Mouse (Mus musculus): ENCODE results near the gene Col6a4. TPM values are rescaled to one million over a fixed set of nuclear protein-coding genes. Genes with fewer than 3 reads are reported as not detected.

Gene Col6a4
- polyA plus RNA-seq, 1 experiment from 2014 or later: 0.86 TPM

DNA sequence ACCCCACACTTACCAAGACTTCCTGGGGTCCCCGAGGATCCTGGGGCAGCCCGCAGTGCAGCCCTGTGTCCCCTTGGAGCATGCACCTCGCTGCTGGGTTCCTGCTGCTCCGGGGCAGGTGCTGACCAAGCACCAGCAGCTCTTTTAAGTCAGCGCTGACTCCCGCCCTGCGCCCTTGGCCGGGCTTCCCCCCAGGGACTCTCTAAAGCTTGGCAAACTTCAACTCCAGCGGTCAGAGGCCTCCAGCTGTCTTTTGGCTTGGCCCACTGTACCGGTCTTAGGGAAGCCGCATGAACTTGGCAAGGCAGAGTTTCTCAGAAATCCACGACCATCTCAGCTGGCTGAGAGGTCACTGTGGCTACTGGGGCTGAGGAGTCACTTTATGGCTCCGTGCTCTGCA, 136.1 kb downstream of the Col6a4 start, which contains the start of gene Col6a5:
Gene Col6a5, minus strand, starts transcription at position 111 of the 400 bp plus-strand sequence.
- H3K9me3 ChIP-seq (replicated peaks; ENCODE audit: low read length): no peaks in the 10 kb centered on the region
- no peak within 1 kb of the TSS for H3K27ac ChIP-seq
- H3K27me3 ChIP-seq (ENCODE audit: insufficient read depth, low read length): no peaks in the 10 kb centered on the region
- no peak for TF ChIP-seq CTCF (IDR thresholded peaks at IDR 0.05; ENCODE audit: low read depth)
- DNase-seq (ENCODE audit: low spot score) (peak; percentile 19), ATAC-seq (replicated peaks; ENCODE audit: low FRiP score, low read depth) (no peak)
- 6% methylated on average over 13 of the region's 13 CpGs for WGBS
- H3K4me2 ChIP-seq (ENCODE audit: low read length): no peak within 1 kb of the TSS
- no peaks in the 10 kb centered on the region for H3K4me1 ChIP-seq (replicated peaks; ENCODE audit: insufficient read depth, low read length)
- H3K4me3 ChIP-seq (replicated peaks; ENCODE audit: low read depth, low read length): no peak within 1 kb of the TSS
- no peak within 1 kb of the TSS for H3K9ac ChIP-seq (ENCODE audit: low read depth, low read length)
- H3K36me3 ChIP-seq (ENCODE audit: insufficient read depth, low read length): no peaks in the 10 kb centered on the region

- H3K4me1 ChIP-seq (replicated peaks; ENCODE audit: insufficient read depth, low read length): no peaks in the 10 kb centered on the region
- TF ChIP-seq CTCF (IDR thresholded peaks at IDR 0.05; ENCODE audit: low read depth): no peak
- WGBS: 59% methylated on average over 1 of the region's 1 CpGs
- no peaks in the 10 kb centered on the region for H3K36me3 ChIP-seq (ENCODE audit: insufficient read depth, low read length)
- H3K27me3 ChIP-seq (ENCODE audit: insufficient read depth, low read length): no peaks in the 10 kb centered on the region
- no peak for DNase-seq (ENCODE audit: low spot score)
- no peaks in the 10 kb centered on the region for H3K9me3 ChIP-seq (replicated peaks; ENCODE audit: low read length)
- no peak overlapping the region for H3K27ac ChIP-seq
- no peak overlapping the region for H3K4me2 ChIP-seq (ENCODE audit: low read length)
- H3K9ac ChIP-seq (ENCODE audit: low read depth, low read length): no peak overlapping the region
- ATAC-seq (replicated peaks; ENCODE audit: low FRiP score, low read depth): no peak
- no peak overlapping the region for H3K4me3 ChIP-seq (replicated peaks; ENCODE audit: low read depth, low read length)
Observed at GRCm38 (mm10) chr9:105959116-105959515, 137.5 kb downstream of the Col6a4 start.

GRCm38 (mm10) chr9:105949755-105950154, 146.8 kb downstream of the Col6a4 start:
- ATAC-seq (replicated peaks; ENCODE audit: low FRiP score, low read depth): no peak
- H3K4me2 ChIP-seq (ENCODE audit: low read length): no peak overlapping the region
- no peak overlapping the region for H3K9ac ChIP-seq (ENCODE audit: low read depth, low read length)
- 86% methylated on average over 1 of the region's 1 CpGs for WGBS
- H3K36me3 ChIP-seq (ENCODE audit: insufficient read depth, low read length): no peaks in the 10 kb centered on the region
- no peaks in the 10 kb centered on the region for H3K9me3 ChIP-seq (replicated peaks; ENCODE audit: low read length)
- no peak overlapping the region for H3K4me3 ChIP-seq (replicated peaks; ENCODE audit: low read depth, low read length)
- H3K27ac ChIP-seq: no peak overlapping the region
- DNase-seq (ENCODE audit: low spot score): no peak
- H3K4me1 ChIP-seq (replicated peaks; ENCODE audit: insufficient read depth, low read length): no peaks in the 10 kb centered on the region
- H3K27me3 ChIP-seq (ENCODE audit: insufficient read depth, low read length): no peaks in the 10 kb centered on the region
- no peak for TF ChIP-seq CTCF (IDR thresholded peaks at IDR 0.05; ENCODE audit: low read depth)

GRCm38 (mm10) chr9:105947577-105947976, 149.0 kb downstream of the Col6a4 start:
- Histone ChIP-seq H3K27me3 (ENCODE audit: insufficient read depth, low read length) (no peaks in the 10 kb centered on the region), H3K9ac (ENCODE audit: low read depth, low read length) (no peak overlapping the region), H3K4me1 (replicated peaks; ENCODE audit: insufficient read depth, low read length) (no peaks in the 10 kb centered on the region), H3K36me3 (ENCODE audit: insufficient read depth, low read length) (no peaks in the 10 kb centered on the region), H3K4me3 (replicated peaks; ENCODE audit: low read depth, low read length) (no peak overlapping the region), H3K9me3 (replicated peaks; ENCODE audit: low read length) (no peaks in the 10 kb centered on the region), H3K27ac (no peak overlapping the region), H3K4me2 (ENCODE audit: low read length) (no peak overlapping the region)
- 60% methylated on average over 3 of the region's 3 CpGs for WGBS
- no peak for TF ChIP-seq CTCF (IDR thresholded peaks at IDR 0.05; ENCODE audit: low read depth)
- no peak for ATAC-seq (replicated peaks; ENCODE audit: low FRiP score, low read depth)
- no peak for DNase-seq (ENCODE audit: low spot score)

Other genes starting within 250 kb of the Col6a4 start
- 0.09 and 0.16 TPM in 2 replicates for gene Col6a5, start 136.1 kb downstream of the Col6a4 start, polyA plus RNA-seq (2015; fragmentation: Nextera tagmentation; extraction: Ambion mirVana)
- gene Glyctk, start 61.4 kb upstream of the Col6a4 start, polyA plus RNA-seq (2015; fragmentation: Nextera tagmentation; extraction: Ambion mirVana): 11.5 and 14.4 TPM in 2 replicates
- gene Wdr82, start 74.1 kb upstream of the Col6a4 start, polyA plus RNA-seq (2015; fragmentation: Nextera tagmentation; extraction: Ambion mirVana): 16.9 and 18.5 TPM in 2 replicates
- gene Ppm1m, start 103.0 kb upstream of the Col6a4 start, polyA plus RNA-seq (2015; fragmentation: Nextera tagmentation; extraction: Ambion mirVana): 33.2 and 35.5 TPM in 2 replicates
- 44.0 and 51.1 TPM in 2 replicates for gene Twf2, start 106.3 kb upstream of the Col6a4 start, polyA plus RNA-seq (2015; fragmentation: Nextera tagmentation; extraction: Ambion mirVana)
- 0.06 and 0.07 TPM in 2 replicates for gene Tlr9, start 125.8 kb upstream of the Col6a4 start, polyA plus RNA-seq (2015; fragmentation: Nextera tagmentation; extraction: Ambion mirVana)
- 142 and 152 TPM in 2 replicates for gene Alas1, start 151.9 kb upstream of the Col6a4 start, polyA plus RNA-seq (2015; fragmentation: Nextera tagmentation; extraction: Ambion mirVana)
- gene Poc1a, start 184.3 kb upstream of the Col6a4 start, polyA plus RNA-seq (2015; fragmentation: Nextera tagmentation; extraction: Ambion mirVana): 13.1 and 14.5 TPM in 2 replicates